Mouse (Mus musculus) E14TG2a.4 (cell line): ENCODE measurements at regions not wholly inside any gene's neighbourhood (a gene's known extent, or its start where the extent isn't known, plus 50 kb on each side); places are given as distances from the start of the nearest gene placed in this dataset.

Experiments used
- H3K27me3 ChIP-seq: 2 replicates; pipeline ENCODE4 v1.6.1; 2014; ENCODE audit warnings: low read length, control low read depth; ENCODE audit not compliant: insufficient read depth
- H3K36me3 ChIP-seq: 2 replicates; pipeline ENCODE4 v1.6.1; 2014; ENCODE audit warnings: low read length, control low read depth; ENCODE audit not compliant: insufficient read depth
- H3K4me1 ChIP-seq: replicated peaks from 2 replicates; pipeline ENCODE4 v1.6.1; 2014; ENCODE audit warnings: low read depth, low read length, control low read depth
- H3K4me3 ChIP-seq: replicated peaks from 2 replicates; pipeline ENCODE4 v1.5.1; 2014; ENCODE audit warnings: mild to moderate bottlenecking, low read length
- H3K9me3 ChIP-seq: 2 replicates; pipeline ENCODE4 v1.6.1; 2014; ENCODE audit warnings: low read length, control low read depth
- CTCF ChIP-seq: conservative IDR thresholded peaks from 2 replicates; pipeline ENCODE4 v1.5.1; 2014; ENCODE audit warnings: low read length
- NANOG ChIP-seq: IDR thresholded peaks from 2 replicates; pipeline ENCODE4 v1.6.1; 2014; ENCODE audit warnings: borderline replicate concordance, low read length, mixed read lengths
- POU5F1 ChIP-seq: IDR thresholded peaks from 2 replicates; pipeline ENCODE4 v1.6.1; 2014; ENCODE audit warnings: low read length, borderline replicate concordance

- TF ChIP-seq CTCF: no peak
- no peak for TF ChIP-seq POU5F1
- TF ChIP-seq NANOG: no peak
- H3K4me3 ChIP-seq: no peak overlapping the region
- no peaks in the 10 kb centered on the region for H3K9me3 ChIP-seq
- H3K27me3 ChIP-seq: no peaks in the 10 kb centered on the region
- H3K4me1 ChIP-seq: no peaks in the 10 kb centered on the region
- no peaks in the 10 kb centered on the region for H3K36me3 ChIP-seq
Observed at GRCm38 (mm10) chr13:70969596-70969995, 128.0 kb upstream of the Adamts16 start.

- Histone ChIP-seq H3K27me3 (no peaks in the 10 kb centered on the region), H3K4me3 (no peak overlapping the region), H3K9me3 (no peaks in the 10 kb centered on the region), H3K36me3 (no peaks in the 10 kb centered on the region), H3K4me1 (no peaks in the 10 kb centered on the region)
- TF ChIP-seq NANOG (no peak), CTCF (no peak), POU5F1 (no peak)
Observed at GRCm38 (mm10) chr13:70967781-70968180, 126.2 kb upstream of the Adamts16 start.

- Histone ChIP-seq H3K4me3 (no peak overlapping the region), H3K36me3 (no peaks in the 10 kb centered on the region), H3K27me3 (no peaks in the 10 kb centered on the region), H3K9me3 (no peaks in the 10 kb centered on the region), H3K4me1 (no peaks in the 10 kb centered on the region)
- TF ChIP-seq POU5F1 (no peak), CTCF (peak; percentile 54)
Observed at GRCm38 (mm10) chr13:70963384-70963783, 121.8 kb upstream of the Adamts16 start.

- Histone ChIP-seq H3K4me3 (no peak overlapping the region), H3K4me1 (no peaks in the 10 kb centered on the region), H3K36me3 (no peaks in the 10 kb centered on the region), H3K9me3 (no peaks in the 10 kb centered on the region), H3K27me3 (no peaks in the 10 kb centered on the region)
- TF ChIP-seq POU5F1: no peak
- no peak for TF ChIP-seq CTCF
Observed at GRCm38 (mm10) chr13:70934309-70935037, 92.9 kb upstream of the Adamts16 start.

- no peak for TF ChIP-seq CTCF
- no peak for TF ChIP-seq NANOG
- no peak for TF ChIP-seq POU5F1
- Histone ChIP-seq H3K27me3 (no peaks in the 10 kb centered on the region), H3K4me3 (no peak overlapping the region), H3K36me3 (no peaks in the 10 kb centered on the region), H3K4me1 (no peaks in the 10 kb centered on the region), H3K9me3 (0 out of 2 replicates have a peak, but pooled peaks cover 3% of the 10 kb centered on the region)
Observed at GRCm38 (mm10) chr13:70913834-70914233, 72.2 kb upstream of the Adamts16 start.

GRCm38 (mm10) chr13:70910934-70911333 is 69.3 kb upstream of the Adamts16 start:
- TF ChIP-seq NANOG: no peak
- TF ChIP-seq CTCF: no peak
- TF ChIP-seq POU5F1: no peak
- no peaks in the 10 kb centered on the region for H3K4me1 ChIP-seq
- H3K9me3 ChIP-seq: no peaks in the 10 kb centered on the region
- H3K27me3 ChIP-seq: no peaks in the 10 kb centered on the region
- H3K36me3 ChIP-seq: no peaks in the 10 kb centered on the region
- no peak overlapping the region for H3K4me3 ChIP-seq

GRCm38 (mm10) chr13:70904834-70905233 is 63.2 kb upstream of the Adamts16 start:
- H3K36me3 ChIP-seq: no peaks in the 10 kb centered on the region
- no peaks in the 10 kb centered on the region for H3K9me3 ChIP-seq

GRCm38 (mm10) chr13:70903831-70904230 is 62.2 kb upstream of the Adamts16 start:
- H3K4me1 ChIP-seq: no peaks in the 10 kb centered on the region
- H3K9me3 ChIP-seq: no peaks in the 10 kb centered on the region
- no peaks in the 10 kb centered on the region for H3K36me3 ChIP-seq
- no peak overlapping the region for H3K4me3 ChIP-seq
- no peak for TF ChIP-seq CTCF
- no peak for TF ChIP-seq NANOG
- TF ChIP-seq POU5F1: no peak
- no peaks in the 10 kb centered on the region for H3K27me3 ChIP-seq

More at GRCm38 (mm10) chr13:70904834-70905233, 63.2 kb upstream of the Adamts16 start:
- H3K4me1 ChIP-seq: no peaks in the 10 kb centered on the region
- H3K4me3 ChIP-seq: no peak overlapping the region
- H3K27me3 ChIP-seq: no peaks in the 10 kb centered on the region
- no peak for TF ChIP-seq POU5F1
- no peak for TF ChIP-seq NANOG
- TF ChIP-seq CTCF: no peak

- H3K27me3 ChIP-seq: no peaks in the 10 kb centered on the region
- no peak overlapping the region for H3K4me3 ChIP-seq
- no peaks in the 10 kb centered on the region for H3K4me1 ChIP-seq
- TF ChIP-seq CTCF (no peak), POU5F1 (no peak), NANOG (no peak)
- no peaks in the 10 kb centered on the region for H3K9me3 ChIP-seq
- no peaks in the 10 kb centered on the region for H3K36me3 ChIP-seq
Observed at GRCm38 (mm10) chr13:70903150-70903549, 61.5 kb upstream of the Adamts16 start.

GRCm38 (mm10) chr13:70902727-70903126 is 61.1 kb upstream of the Adamts16 start:
- no peaks in the 10 kb centered on the region for H3K27me3 ChIP-seq
- H3K4me1 ChIP-seq: no peaks in the 10 kb centered on the region
- TF ChIP-seq CTCF (no peak), NANOG (no peak), POU5F1 (no peak)
- H3K4me3 ChIP-seq: no peak overlapping the region
- H3K9me3 ChIP-seq: no peaks in the 10 kb centered on the region
- H3K36me3 ChIP-seq: no peaks in the 10 kb centered on the region
